Mouse (Mus musculus) neural tube, embryonic 11.5 days (tissue): ENCODE measurements around the gene Tomm22. TPM values are rescaled to one million over a fixed set of nuclear protein-coding genes. Genes with fewer than 3 reads are reported as not detected.
"Not testable (repeated sequence)": the region's sequence is repeated elsewhere in the genome, so short reads cannot be mapped to it uniquely, and the experiment has no call there.

ENCODE experiments used
- ATAC-seq: fragments of 200-750 bp; cut with Nextera tagmentation; 2 replicates; pipeline ENCODE4 v1.8.0; 2017; ENCODE audit warnings: moderate number of reproducible peaks, mild to moderate bottlenecking, moderate TSS enrichment, moderate library complexity; ENCODE audit not compliant: insufficient read depth, low FRiP score, low TSS enrichment
- DNase-seq: peaks from one replicate; pipeline ENCODE4 v3.0.0-alpha.2; 2015; ENCODE audit warnings: low spot score
- H3K27ac ChIP-seq: fragments of 300-500 bp; sonication (generic); 2 replicates; pipeline ENCODE4 v1.5.1; 2014; ENCODE audit warnings: low read depth, mild to moderate bottlenecking, low read length
- H3K27me3 ChIP-seq: fragments of 300-500 bp; sonication (generic); 2 replicates; pipeline ENCODE4 v1.6.1; 2014; ENCODE audit warnings: mild to moderate bottlenecking, low read length, mixed read lengths; ENCODE audit not compliant: control insufficient read depth, insufficient read depth
- H3K36me3 ChIP-seq: fragments of 300-500 bp; sonication (generic); 2 replicates; pipeline ENCODE4 v1.6.1; 2014; ENCODE audit warnings: mild to moderate bottlenecking, low read length, moderate library complexity, mixed read lengths; ENCODE audit not compliant: control insufficient read depth, insufficient read depth
- H3K4me1 ChIP-seq: fragments of 300-500 bp; sonication (generic); 2 replicates; pipeline ENCODE4 v1.6.1; 2014; ENCODE audit warnings: low read length, mixed read lengths; ENCODE audit not compliant: control insufficient read depth, insufficient read depth
- H3K4me2 ChIP-seq: fragments of 300-500 bp; sonication (generic); 2 replicates; pipeline ENCODE4 v1.6.1; 2014; ENCODE audit warnings: low read depth, mild to moderate bottlenecking, moderate library complexity
- H3K4me3 ChIP-seq: fragments of 300-500 bp; sonication (generic); 2 replicates; pipeline ENCODE4 v1.5.1; 2014; ENCODE audit warnings: low read depth, low read length
- H3K9ac ChIP-seq: fragments of 300-500 bp; sonication (generic); 2 replicates; pipeline ENCODE4 v1.6.1; 2014; ENCODE audit warnings: mild to moderate bottlenecking, low read length
- H3K9me3 ChIP-seq: fragments of 300-500 bp; sonication (generic); 2 replicates; pipeline ENCODE4 v1.6.1; 2016; ENCODE audit warnings: low read length; ENCODE audit not compliant: control insufficient read depth
- WGBS: fragments of 180-500 bp; shearing (Covaris S2); extraction: QIAGEN DNeasy Blood & Tissue Kit; methylation state at CpG from one replicate; pipeline ENCODE4 v1.1.7; 2014; 5-methylcytosine and 5-hydroxymethylcytosine counted together
- polyA plus RNA-seq: library from polyadenylated mRNA; unstranded; fragments of >200 nt; fragmentation: Nextera tagmentation; extraction: Ambion mirVana; gene quantifications from 2 replicates; pipeline ENCODE4 v1.2.1, GENCODE M21; 2014

The Tomm22 gene
- polyA plus RNA-seq, 1 experiment from 2014 or later: 285 TPM

GRCm38 (mm10) chr15:79657837-79658530 lies 12.7 kb upstream of the Tomm22 start:
- Histone ChIP-seq H3K36me3 (no peaks in the 10 kb centered on the region), H3K4me1 (no peaks in the 10 kb centered on the region), H3K4me3 (peak overlapping the region; percentile 75), H3K27ac (peak overlapping the region; percentile 92), H3K9ac (peak overlapping the region; percentile 82), H3K4me2 (peak overlapping the region; percentile 82), H3K9me3 (no peaks in the 10 kb centered on the region), H3K27me3 (no peaks in the 10 kb centered on the region)
- WGBS: 4% methylated on average over 16 of the region's 16 CpGs
- ATAC-seq (peak; percentile 24; the same call in 1 of the 2 replicates), DNase-seq (peak; percentile 87)

GRCm38 (mm10) chr15:79658531-79659375 lies 11.9 kb upstream of the Tomm22 start, which contains the start of the genes Fam227a and Cby1:
TSS of gene Fam227a (minus strand) at chr15:79658956.
TSS of gene Cby1 (plus strand) at chr15:79659199.
- ATAC-seq: peak; percentile 86
- H3K4me3 ChIP-seq: peak within 1 kb of the TSS; percentile 75

GRCm38 (mm10) chr15:79661852-79662251 lies 8.8 kb upstream of the Tomm22 start:
- DNase-seq: peak; percentile 28
- Histone ChIP-seq H3K4me3 (no peak overlapping the region), H3K9me3 (no peaks in the 10 kb centered on the region), H3K27me3 (no peaks in the 10 kb centered on the region), H3K27ac (no peak overlapping the region), H3K36me3 (peaks cover 5% of the 10 kb centered on the region; the same call in 1 of the 2 replicates), H3K4me2 (no peak overlapping the region), H3K9ac (no peak overlapping the region), H3K4me1 (no peaks in the 10 kb centered on the region)
- no peak for ATAC-seq
- 79% methylated on average over 4 of the region's 4 CpGs for WGBS

More at GRCm38 (mm10) chr15:79658531-79659375, 11.9 kb upstream of the Tomm22 start, which contains the start of the genes Fam227a and Cby1:
- Histone ChIP-seq H3K27me3 (no peaks in the 10 kb centered on the region), H3K9me3 (no peaks in the 10 kb centered on the region), H3K4me2 (peak within 1 kb of the TSS; percentile 82), H3K9ac (peak within 1 kb of the TSS; percentile 82), H3K36me3 (no peaks in the 10 kb centered on the region), H3K4me1 (no peaks in the 10 kb centered on the region), H3K27ac (peak within 1 kb of the TSS; percentile 92)
- DNase-seq: peak; percentile 94
- under 1% methylated on average over 55 of the region's 55 CpGs for WGBS

- H3K4me3 ChIP-seq: no peak overlapping the region
- H3K4me2 ChIP-seq: no peak overlapping the region
- H3K9ac ChIP-seq: no peak overlapping the region
- H3K4me1 ChIP-seq: no peaks in the 10 kb centered on the region
- no peak for DNase-seq
- no peaks in the 10 kb centered on the region for H3K27me3 ChIP-seq
- H3K27ac ChIP-seq: no peak overlapping the region
- peaks cover 7% of the 10 kb centered on the region; the same call in 1 of the 2 replicates for H3K36me3 ChIP-seq
- no peak for ATAC-seq
- 93% methylated on average over 8 of the region's 8 CpGs for WGBS
- no peaks in the 10 kb centered on the region for H3K9me3 ChIP-seq
These were observed 6.0 kb upstream of the Tomm22 start for GRCm38 (mm10) chr15:79664666-79665065.

GRCm38 (mm10) chr15:79669195-79669594 lies 1.5 kb upstream of the Tomm22 start:
- 73% methylated on average over 10 of the region's 10 CpGs for WGBS
- DNase-seq (no peak), ATAC-seq (no peak)
- no peak overlapping the region for H3K4me2 ChIP-seq
- H3K9me3 ChIP-seq: no peaks in the 10 kb centered on the region
- H3K27ac ChIP-seq: no peak overlapping the region
- H3K4me1 ChIP-seq: no peaks in the 10 kb centered on the region; the same call in 1 of the 2 replicates
- peaks cover 7% of the 10 kb centered on the region; the same call in 1 of the 2 replicates for H3K36me3 ChIP-seq
- H3K4me3 ChIP-seq: no peak overlapping the region
- no peaks in the 10 kb centered on the region for H3K27me3 ChIP-seq
- no peak overlapping the region for H3K9ac ChIP-seq

- DNase-seq: no peak
- Histone ChIP-seq H3K4me3 (peak overlapping the region; percentile 92), H3K27me3 (no peaks in the 10 kb centered on the region), H3K9me3 (no peaks in the 10 kb centered on the region), H3K36me3 (peaks cover 13% of the 10 kb centered on the region), H3K9ac (peak overlapping the region; percentile 84), H3K4me1 (no peaks in the 10 kb centered on the region; the same call in 1 of the 2 replicates), H3K27ac (no peak overlapping the region), H3K4me2 (peak overlapping the region; percentile 65)
- no peak for ATAC-seq
- WGBS: under 1% methylated on average over 36 of the region's 37 CpGs
These were observed 275 bp downstream of the Tomm22 start for GRCm38 (mm10) chr15:79670972-79671299.

GRCm38 (mm10) chr15:79671828-79672348 lies 1.2 kb downstream of the Tomm22 start:
- Histone ChIP-seq H3K4me2 (peak overlapping the region; percentile 65), H3K4me3 (peak overlapping the region; percentile 92), H3K36me3 (peaks cover 11% of the 10 kb centered on the region)
- H3K9me3 ChIP-seq, H3K4me1 ChIP-seq, H3K27me3 ChIP-seq, H3K27ac ChIP-seq, H3K9ac ChIP-seq, DNase-seq, ATAC-seq: not testable (repeated sequence)
- WGBS: 89% methylated on average over 11 of the region's 11 CpGs

GRCm38 (mm10) chr15:79677936-79678335 lies 7.3 kb downstream of the Tomm22 start:
- Histone ChIP-seq H3K4me2 (no peak overlapping the region), H3K4me1 (no peaks in the 10 kb centered on the region; the same call in 1 of the 2 replicates), H3K27ac (no peak overlapping the region), H3K4me3 (no peak overlapping the region), H3K27me3 (no peaks in the 10 kb centered on the region), H3K9me3 (no peaks in the 10 kb centered on the region), H3K9ac (no peak overlapping the region), H3K36me3 (peaks cover 9% of the 10 kb centered on the region)
- 79% methylated on average over 2 of the region's 2 CpGs for WGBS
- ATAC-seq (no peak), DNase-seq (no peak)
